Mouse (Mus musculus): ENCODE results near the gene Erg28.

Erg28 gene

GRCm38 (mm10) chr12:85824438-85825264 lies at the start of gene Erg28, which contains the start of gene Ttll5:
Erg28 (minus strand) TSS chr12:85824550.
Ttll5 (plus strand) TSS chr12:85824659.
- peak; percentile 100 for DNase-seq

- DNase-seq: peak; percentile 97
Measured at GRCm38 (mm10) chr12:85869423-85869822, 45.1 kb upstream of the Erg28 start.

GRCm38 (mm10) chr12:85867125-85867524 lies 42.8 kb upstream of the Erg28 start:
- DNase-seq: peak; percentile 35

GRCm38 (mm10) chr12:85866624-85867023 lies 42.3 kb upstream of the Erg28 start:
- DNase-seq: peak; percentile 64

- DNase-seq: peak; percentile 79
Measured at GRCm38 (mm10) chr12:85865526-85865925, 41.2 kb upstream of the Erg28 start.

GRCm38 (mm10) chr12:85862514-85862913 lies 38.2 kb upstream of the Erg28 start:
- DNase-seq: peak; percentile 88

GRCm38 (mm10) chr12:85859511-85860189 lies 35.3 kb upstream of the Erg28 start:
- peak; percentile 90 for DNase-seq

GRCm38 (mm10) chr12:85859111-85859510 lies 34.8 kb upstream of the Erg28 start:
- DNase-seq: peak; percentile 76

GRCm38 (mm10) chr12:85857300-85857699 lies 33.0 kb upstream of the Erg28 start:
- DNase-seq: peak; percentile 60

- DNase-seq: peak; percentile 60
Measured at GRCm38 (mm10) chr12:85854271-85854670, 29.9 kb upstream of the Erg28 start.

GRCm38 (mm10) chr12:85853836-85854235 lies 29.5 kb upstream of the Erg28 start:
- DNase-seq: peak; percentile 78

- DNase-seq: no peak
Measured at GRCm38 (mm10) chr12:85850661-85851060, 26.3 kb upstream of the Erg28 start.

GRCm38 (mm10) chr12:85848164-85848958 lies 24.0 kb upstream of the Erg28 start:
- DNase-seq: peak; percentile 91

- peak; percentile 86 for DNase-seq
Measured at GRCm38 (mm10) chr12:85839371-85840000, 15.1 kb upstream of the Erg28 start.

GRCm38 (mm10) chr12:85837765-85838164 lies 13.4 kb upstream of the Erg28 start:
- peak; percentile 59 for DNase-seq

- peak; percentile 31 for DNase-seq
Measured at GRCm38 (mm10) chr12:85834543-85834942, 10.2 kb upstream of the Erg28 start.

GRCm38 (mm10) chr12:85830691-85831090 lies 6.3 kb upstream of the Erg28 start:
- peak; percentile 79 for DNase-seq

- peak; percentile 55 for DNase-seq
Measured at GRCm38 (mm10) chr12:85829866-85830265, 5.5 kb upstream of the Erg28 start.

GRCm38 (mm10) chr12:85828856-85829255 lies 4.5 kb upstream of the Erg28 start:
- peak; percentile 75 for DNase-seq

GRCm38 (mm10) chr12:85825822-85826221 lies 1.5 kb upstream of the Erg28 start:
- peak; percentile 13 for DNase-seq

GRCm38 (mm10) chr12:85825361-85825760 lies 1.0 kb upstream of the Erg28 start:
- no peak for DNase-seq

- DNase-seq: peak; percentile 87
Measured at GRCm38 (mm10) chr12:85822051-85822450, 2.3 kb downstream of the Erg28 start.

- DNase-seq: peak; percentile 99
Measured at GRCm38 (mm10) chr12:85813599-85813998, 10.8 kb downstream of the Erg28 start.

Measured in heart, adult 11 months (tissue).